Mouse (Mus musculus) myocyte (in vitro differentiated cells): ENCODE results near the gene Cldn10.

Experiments used
- MAX ChIP-seq: IDR thresholded peaks from one replicate; pipeline ENCODE4 v1.6.1; 2011; ENCODE audit warnings: low read depth, mild to moderate bottlenecking, control low read depth
- POLR2AphosphoS2 ChIP-seq: IDR thresholded peaks from one replicate; pipeline ENCODE4 v1.6.1; 2011; ENCODE audit warnings: low read depth, control low read depth; ENCODE audit not compliant: insufficient read length

DNA sequence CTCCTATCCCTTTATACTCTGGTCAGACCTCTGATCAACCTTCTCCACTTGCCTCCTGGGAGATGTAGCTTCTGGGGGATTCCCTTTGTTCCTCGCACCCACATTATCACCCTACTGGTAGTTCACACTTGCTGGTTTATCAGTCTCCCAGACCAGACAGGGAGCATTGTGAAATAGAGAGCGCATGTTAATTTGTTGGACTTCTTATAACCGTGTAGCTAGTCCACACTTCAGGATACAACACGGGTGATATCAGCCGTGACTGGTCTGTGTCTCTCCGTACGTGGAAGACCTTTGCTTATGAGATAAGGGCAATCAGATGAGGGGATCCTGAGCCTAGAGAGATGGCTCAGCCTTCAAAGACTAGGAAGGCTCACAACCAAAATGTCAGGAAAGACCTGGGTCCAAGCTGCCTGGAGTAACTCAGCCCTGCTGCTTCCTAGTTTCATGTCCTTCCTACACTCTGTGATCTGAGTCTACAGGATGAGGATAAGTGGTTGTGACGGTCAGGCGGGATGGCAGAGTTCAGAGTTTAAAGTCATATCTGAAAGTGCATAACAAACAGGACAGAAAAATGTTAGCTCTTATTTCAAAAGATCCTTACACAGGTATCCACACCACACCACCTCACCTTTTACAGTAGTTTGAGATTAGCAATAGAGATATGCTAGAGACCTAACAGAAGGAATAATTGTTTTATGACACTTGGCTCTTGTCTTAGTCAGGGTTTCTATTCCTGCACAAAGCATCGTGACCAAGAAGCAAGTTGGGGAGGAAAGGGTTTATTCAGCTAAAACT is 78.5 kb downstream of the Cldn10 start:
- TF ChIP-seq MAX (no peak), POLR2AphosphoS2 (no peak)
